Mouse (Mus musculus): ENCODE measurements at regions not wholly inside any gene's neighbourhood (a gene's known extent, or its start where the extent isn't known, plus 50 kb on each side); places are given as distances from the start of the nearest gene placed in this dataset.

GRCm38 (mm10) chr15:7691251-7691650, 119.4 kb upstream of the Gdnf start:
- DNase-seq (ENCODE audit: low spot score in 2 of 2): no peak

DNA sequence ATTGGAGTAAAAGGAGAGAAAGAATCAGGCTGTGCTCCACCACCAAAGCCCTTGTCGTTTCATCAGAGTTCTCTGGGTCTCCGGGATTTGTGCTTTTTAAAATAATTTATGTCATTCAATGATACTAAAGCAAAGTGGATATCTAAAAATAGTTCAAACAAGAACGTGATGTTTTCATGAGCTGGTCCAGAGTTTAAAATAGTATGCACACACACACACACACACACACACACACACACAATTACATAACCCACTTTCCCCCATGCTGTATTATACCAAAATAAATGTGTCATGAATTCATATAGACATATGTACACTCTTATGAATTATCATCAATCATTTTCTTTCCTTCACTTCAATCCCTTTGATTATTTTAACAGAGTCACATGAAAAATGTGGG, 118.5 kb upstream of the Gdnf start:
- no peak for DNase-seq (ENCODE audit: low spot score in 2 of 2)

DNA sequence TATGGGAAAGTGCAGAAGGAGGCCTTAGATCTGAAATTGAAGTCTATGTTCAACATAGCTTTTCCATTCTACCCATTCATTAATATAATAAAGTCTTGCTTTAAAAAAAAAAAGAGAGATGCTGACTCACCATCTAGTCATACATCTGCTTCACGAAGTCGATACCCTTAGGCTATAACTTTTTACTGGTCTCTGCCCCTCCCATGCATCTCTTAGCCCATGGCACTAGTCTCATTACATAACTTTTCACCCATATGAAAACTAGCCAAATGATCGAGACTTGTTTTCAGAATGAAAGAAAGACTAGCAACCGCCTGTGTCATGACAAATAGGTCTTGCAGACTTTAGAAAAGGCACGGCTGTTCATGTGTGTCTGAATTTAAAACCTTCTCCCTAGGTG, 116.6 kb upstream of the Gdnf start:
- DNase-seq (ENCODE audit: low spot score in 2 of 2): no peak

GRCm38 (mm10) chr15:7697724-7698123, 112.9 kb upstream of the Gdnf start:
- no peak for DNase-seq (ENCODE audit: low spot score in 2 of 2)

- no peak for DNase-seq (ENCODE audit: low spot score in 2 of 2)
Observed at GRCm38 (mm10) chr15:7708836-7709235, 101.8 kb upstream of the Gdnf start.

- no peak for DNase-seq (ENCODE audit: low spot score in 2 of 2)
Observed at GRCm38 (mm10) chr15:7714641-7715040, 96.0 kb upstream of the Gdnf start.

GRCm38 (mm10) chr15:7716188-7716587, 94.5 kb upstream of the Gdnf start:
- no peak for DNase-seq (ENCODE audit: low spot score in 2 of 2)

DNA sequence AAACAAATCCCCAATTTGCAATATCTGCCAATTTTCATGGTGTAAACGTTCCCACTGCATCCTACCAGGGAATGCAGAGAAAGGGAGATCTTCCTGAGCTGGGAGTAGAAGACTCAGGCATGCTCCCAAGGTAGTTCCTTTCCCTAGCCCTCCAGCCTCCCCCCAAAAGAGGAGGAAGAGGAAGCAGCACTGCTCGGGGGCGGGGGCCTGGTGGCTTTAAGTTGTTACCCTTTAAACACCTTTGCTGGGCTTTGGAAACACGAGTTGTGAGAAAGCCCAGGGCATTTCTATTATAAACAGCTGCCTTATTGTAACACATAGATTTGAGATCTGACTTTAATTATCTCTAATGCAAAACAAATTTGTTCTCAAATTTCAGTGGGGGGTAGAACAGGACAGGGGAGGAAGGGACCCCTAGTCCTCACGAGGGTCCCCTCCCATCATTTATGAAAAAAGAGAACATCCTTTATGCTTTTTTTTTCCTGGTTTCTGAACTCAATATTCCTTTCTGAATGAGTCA, 87.4 kb upstream of the Gdnf start:
- no peak for DNase-seq (ENCODE audit: low spot score in 2 of 2)

DNA sequence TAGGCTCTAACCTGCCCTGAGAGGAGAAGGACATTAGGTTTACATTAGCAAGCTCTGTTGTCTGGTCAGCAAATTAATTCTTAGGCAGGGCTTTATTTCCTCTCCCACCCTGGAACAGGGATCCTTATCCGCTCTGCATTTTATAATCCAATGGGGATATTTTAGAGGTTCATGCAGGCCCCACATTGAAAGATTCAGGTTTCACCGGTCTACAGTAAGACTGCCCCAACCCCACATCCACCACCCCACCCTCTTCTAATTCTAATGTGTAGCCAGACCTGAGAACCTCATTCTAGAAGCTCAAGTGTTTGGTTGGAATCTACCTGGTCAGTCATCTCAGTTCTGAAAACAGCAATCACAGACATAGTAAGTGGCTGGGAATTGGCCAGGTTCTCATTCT, 86.9 kb upstream of the Gdnf start:
- DNase-seq (ENCODE audit: low spot score in 2 of 2): no peak

DNA sequence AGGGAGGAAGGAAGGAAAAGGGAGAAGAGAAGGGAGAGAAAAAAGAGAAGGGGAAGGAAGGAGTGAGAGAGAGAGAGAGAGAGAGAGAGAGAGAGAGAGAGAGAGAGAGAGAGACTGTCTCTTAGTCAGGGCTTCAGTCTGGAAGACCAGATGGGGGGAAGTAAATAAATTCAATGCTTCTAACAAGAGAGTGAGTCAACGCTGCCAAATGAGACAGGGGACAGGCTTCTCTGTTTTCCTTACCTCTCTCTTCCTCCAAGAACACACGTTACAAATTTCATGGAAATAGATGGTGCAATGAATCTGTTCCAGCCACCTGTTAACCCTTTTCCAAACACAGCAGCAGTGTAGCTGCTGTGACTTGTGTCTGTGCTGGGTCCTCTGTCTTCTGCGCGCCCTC, 85.1 kb upstream of the Gdnf start:
- no peak for DNase-seq (ENCODE audit: low spot score in 2 of 2)

DNA sequence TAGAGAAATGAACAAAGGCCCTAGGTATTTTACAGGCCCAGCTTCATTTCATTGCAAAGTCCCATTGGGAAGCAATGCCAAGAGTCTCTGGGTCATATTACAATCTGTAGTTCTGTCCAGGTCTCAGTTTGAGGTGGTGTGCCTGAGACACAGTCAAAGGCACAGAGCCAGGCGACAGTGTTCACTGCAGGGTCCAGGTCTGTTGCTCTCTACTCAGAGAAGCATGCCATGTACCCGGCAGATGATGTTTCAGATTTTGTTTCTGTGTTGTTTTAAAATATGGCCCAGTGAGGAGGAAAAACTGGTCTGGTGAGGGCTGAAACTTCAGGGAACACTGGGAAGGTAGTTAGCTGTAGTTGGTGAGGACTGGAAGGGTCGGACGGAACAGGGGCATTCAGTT, 63.1 kb upstream of the Gdnf start:
- DNase-seq (ENCODE audit: low spot score in 2 of 2): no peak

DNA sequence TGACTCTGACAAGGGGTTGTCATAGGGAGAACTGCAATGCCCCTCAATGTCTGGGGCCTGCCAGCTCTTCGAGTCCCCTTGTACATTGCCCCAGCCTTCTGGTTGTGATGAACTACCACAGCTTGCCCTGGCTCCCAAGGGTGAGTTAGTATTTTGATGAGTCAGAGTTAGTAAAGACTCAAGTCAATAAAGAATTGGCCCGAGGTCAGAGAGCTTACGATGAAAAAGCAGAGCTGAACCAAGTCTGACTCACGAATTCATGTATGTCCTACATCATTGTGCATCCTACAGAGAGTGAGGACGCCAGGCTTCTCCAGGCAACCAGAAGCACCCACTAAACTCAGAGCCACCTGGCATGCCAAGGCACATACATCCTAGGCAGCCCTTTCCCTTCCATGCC, 60.2 kb upstream of the Gdnf start:
- DNase-seq (ENCODE audit: low spot score in 2 of 2): no peak
